Mouse (Mus musculus): ENCODE data around the gene Il1r1.

Gene Il1r1

GRCm38 (mm10) chr1:40231116-40231515 lies 6.2 kb downstream of the Il1r1 start:
- no peak for DNase-seq (ENCODE audit: low read depth, low spot score)

- DNase-seq (ENCODE audit: low read depth, low spot score) = no peak
These were observed 8.3 kb downstream of the Il1r1 start for GRCm38 (mm10) chr1:40233217-40233616.

- DNase-seq (ENCODE audit: low read depth, low spot score) = no peak
These were observed 8.7 kb downstream of the Il1r1 start for GRCm38 (mm10) chr1:40233621-40234020.

GRCm38 (mm10) chr1:40235597-40236249 lies 10.8 kb downstream of the Il1r1 start:
- no peak for DNase-seq (ENCODE audit: low read depth, low spot score)

- DNase-seq (ENCODE audit: low read depth, low spot score) = no peak
These were observed 11.8 kb downstream of the Il1r1 start for GRCm38 (mm10) chr1:40236694-40237093.

GRCm38 (mm10) chr1:40237094-40237493 lies 12.2 kb downstream of the Il1r1 start:
- DNase-seq (ENCODE audit: low read depth, low spot score) = no peak

- DNase-seq (ENCODE audit: low read depth, low spot score) = no peak
These were observed 15.6 kb downstream of the Il1r1 start for GRCm38 (mm10) chr1:40240353-40241092.

- no peak for DNase-seq (ENCODE audit: low read depth, low spot score)
These were observed 17.8 kb downstream of the Il1r1 start for GRCm38 (mm10) chr1:40242717-40243116.

GRCm38 (mm10) chr1:40243561-40243998 lies 18.7 kb downstream of the Il1r1 start:
- DNase-seq (ENCODE audit: low read depth, low spot score) = no peak

GRCm38 (mm10) chr1:40250425-40250824 lies 25.5 kb downstream of the Il1r1 start:
- no peak for DNase-seq (ENCODE audit: low read depth, low spot score)

GRCm38 (mm10) chr1:40252507-40252906 lies 27.6 kb downstream of the Il1r1 start:
- DNase-seq (ENCODE audit: low read depth, low spot score) = no peak

GRCm38 (mm10) chr1:40253940-40254339 lies 29.1 kb downstream of the Il1r1 start:
- DNase-seq (ENCODE audit: low read depth, low spot score) = no peak

- no peak for DNase-seq (ENCODE audit: low read depth, low spot score)
These were observed 29.6 kb downstream of the Il1r1 start for GRCm38 (mm10) chr1:40254347-40255057.

- DNase-seq (ENCODE audit: low read depth, low spot score) = no peak
These were observed 37.7 kb downstream of the Il1r1 start for GRCm38 (mm10) chr1:40262441-40263121.

GRCm38 (mm10) chr1:40263122-40263498 lies 38.2 kb downstream of the Il1r1 start:
- DNase-seq (ENCODE audit: low read depth, low spot score) = no peak

GRCm38 (mm10) chr1:40263679-40264078 lies 38.8 kb downstream of the Il1r1 start:
- no peak for DNase-seq (ENCODE audit: low read depth, low spot score)

- DNase-seq (ENCODE audit: low read depth, low spot score) = no peak
These were observed 40.5 kb downstream of the Il1r1 start for GRCm38 (mm10) chr1:40265301-40265835.

- DNase-seq (ENCODE audit: low read depth, low spot score) = peak; percentile 25
These were observed 41.8 kb downstream of the Il1r1 start for GRCm38 (mm10) chr1:40266431-40267260.

GRCm38 (mm10) chr1:40267846-40268245 lies 43.0 kb downstream of the Il1r1 start:
- no peak for DNase-seq (ENCODE audit: low read depth, low spot score)

GRCm38 (mm10) chr1:40268536-40268935 lies 43.7 kb downstream of the Il1r1 start:
- no peak for DNase-seq (ENCODE audit: low read depth, low spot score)

- DNase-seq (ENCODE audit: low read depth, low spot score) = no peak
These were observed 45.5 kb downstream of the Il1r1 start for GRCm38 (mm10) chr1:40270415-40270814.

All from retina, postnatal 7 days (tissue).